Mouse (Mus musculus) liver, embryonic 14.5 days (tissue): ENCODE data around the gene Odaph. TPM values are rescaled to one million over a fixed set of nuclear protein-coding genes. Genes with fewer than 3 reads are reported as not detected.

Experiments used
- ATAC-seq: fragments of 200-750 bp; cut with Nextera tagmentation; 2 replicates; pipeline ENCODE4 v1.8.0; 2017; ENCODE audit warnings: moderate number of reproducible peaks, mild to moderate bottlenecking, moderate library complexity; ENCODE audit not compliant: insufficient read depth
- DNase-seq, 3 experiments: peaks; one replicate each; pipeline ENCODE4 v3.0.0-alpha.2; 2012 to 2013; ENCODE audit warnings: low read depth in 3 of 3, low spot score in 3 of 3
- H3K27ac ChIP-seq: fragments of 300-500 bp; sonication (generic); 2 replicates; pipeline ENCODE4 v1.5.1; 2014; ENCODE audit warnings: moderate library complexity, mild to moderate bottlenecking, control low read depth, inconsistent platforms
- H3K27me3 ChIP-seq: fragments of 300-500 bp; sonication (generic); 2 replicates; pipeline ENCODE4 v1.6.1; 2014; ENCODE audit warnings: mild to moderate bottlenecking, low read length, moderate library complexity; ENCODE audit not compliant: control insufficient read depth, insufficient read depth
- H3K36me3 ChIP-seq: fragments of 300-500 bp; sonication (generic); replicated peaks from 2 replicates; pipeline ENCODE4 v1.6.1; 2014; ENCODE audit warnings: low read depth; ENCODE audit not compliant: control insufficient read depth, insufficient read depth
- H3K4me1 ChIP-seq, 2 experiments: fragments of 200-500 bp in 1 of 2; fragments of 300-500 bp in 1 of 2; sonication (generic) in 1 of 2; replicated peaks; 2 replicates each; pipeline ENCODE4 v1.6.1; 2012 to 2014; ENCODE audit warnings: antibody characterized with exemption in 1 of 2, inconsistent platforms in 1 of 2, low read length in 1 of 2; ENCODE audit not compliant: control insufficient read depth in 2 of 2, insufficient read depth in 2 of 2
- H3K4me2 ChIP-seq: fragments of 300-500 bp; sonication (generic); 2 replicates; pipeline ENCODE4 v1.6.1; 2014; ENCODE audit warnings: low read depth, mild to moderate bottlenecking, control low read depth, moderate library complexity
- H3K4me3 ChIP-seq, 2 experiments: fragments of 200-500 bp in 1 of 2; fragments of 300-500 bp in 1 of 2; sonication (generic) in 1 of 2; 2 replicates each; pipeline ENCODE4 v1.5.1; 2012 to 2014; ENCODE audit warnings: low read depth in 2 of 2, low read length in 2 of 2, mild to moderate bottlenecking in 2 of 2, control low read depth in 1 of 2, inconsistent platforms in 1 of 2, moderate library complexity in 1 of 2; ENCODE audit not compliant: insufficient read depth in 1 of 2
- H3K9ac ChIP-seq: fragments of 300-500 bp; sonication (generic); replicated peaks from 2 replicates; pipeline ENCODE4 v1.6.1; 2014; ENCODE audit warnings: mild to moderate bottlenecking, control low read depth, moderate library complexity
- H3K9me3 ChIP-seq: fragments of 300-500 bp; sonication (generic); 2 replicates; pipeline ENCODE4 v1.6.1; 2016; ENCODE audit warnings: low read length, mixed read lengths; ENCODE audit not compliant: control insufficient read depth
- CTCF ChIP-seq: IDR thresholded peaks from 2 replicates; pipeline ENCODE4 v1.5.1; 2016; ENCODE audit warnings: antibody characterized with exemption, low read depth, control low read depth
- EP300 ChIP-seq: IDR thresholded peaks from 2 replicates; pipeline ENCODE4 v1.6.1; 2016; ENCODE audit warnings: antibody characterized with exemption, low read depth
- WGBS: fragments of 180-500 bp; shearing (Covaris S2); extraction: QIAGEN DNeasy Blood & Tissue Kit; methylation state at CpG from one replicate; pipeline ENCODE4 v1.1.7; 2014; ENCODE audit not compliant: insufficient replicate concordance; 5-methylcytosine and 5-hydroxymethylcytosine counted together
- polyA plus RNA-seq, 2 experiments: library from polyadenylated mRNA; depleted of rRNA in 1 of 2; stranded (reverse) in 1 of 2; unstranded in 1 of 2; fragments of >200 nt; fragmentation: Nextera tagmentation in 1 of 2; extraction: Ambion mirVana in 1 of 2; gene quantifications; 2 replicates each; pipeline versions ENCODE4 v1.2.1 to v1.2.3; 2012 to 2014

Gene Odaph
- polyA plus RNA-seq, 2 experiments, result not detected

- no peaks in the 10 kb centered on the region for H3K9me3 ChIP-seq
- no peak overlapping the region for H3K27ac ChIP-seq
- no peak overlapping the region for H3K9ac ChIP-seq
- no peak for TF ChIP-seq CTCF
- no peak for TF ChIP-seq EP300
- H3K4me1 ChIP-seq, result no peaks in the 10 kb centered on the region
- no peaks in the 10 kb centered on the region for H3K36me3 ChIP-seq
- WGBS, result 18% methylated on average over 2 of the region's 2 CpGs
- H3K27me3 ChIP-seq, result no peaks in the 10 kb centered on the region
- DNase-seq (no peak), ATAC-seq (no peak)
- no peak overlapping the region for H3K4me3 ChIP-seq
- H3K4me2 ChIP-seq, result no peak overlapping the region
These were observed 13.5 kb downstream of the Odaph start for GRCm38 (mm10) chr5:92000770-92001169.

GRCm38 (mm10) chr5:92003011-92003410 is 15.7 kb downstream of the Odaph start:
- no peak for TF ChIP-seq EP300
- TF ChIP-seq CTCF, result peak; percentile 63
- Histone ChIP-seq H3K27ac (no peak overlapping the region), H3K4me3 (no peak overlapping the region), H3K9ac (no peak overlapping the region), H3K27me3 (no peaks in the 10 kb centered on the region), H3K9me3 (no peaks in the 10 kb centered on the region), H3K36me3 (no peaks in the 10 kb centered on the region), H3K4me2 (no peak overlapping the region), H3K4me1 (no peaks in the 10 kb centered on the region; a peak in 1 of 4 replicates)
- DNase-seq (no peak), ATAC-seq (no peak)
- 46% methylated on average over 2 of the region's 2 CpGs for WGBS

- Histone ChIP-seq H3K4me3 (no peak overlapping the region), H3K27ac (no peak overlapping the region), H3K4me2 (no peak overlapping the region), H3K4me1 (peaks cover 0 to 3% of the 10 kb centered on the region in 2 experiments; a peak in 1 of 4 replicates), H3K36me3 (no peaks in the 10 kb centered on the region), H3K27me3 (no peaks in the 10 kb centered on the region), H3K9ac (no peak overlapping the region), H3K9me3 (no peaks in the 10 kb centered on the region)
- TF ChIP-seq EP300, result no peak; the same call in 1 of the 2 replicates
- no peak for TF ChIP-seq CTCF
- WGBS, result 14% methylated on average over 2 of the region's 2 CpGs
- DNase-seq (no peak), ATAC-seq (no peak)
These were observed 22.6 kb downstream of the Odaph start for GRCm38 (mm10) chr5:92009827-92010226.

- Histone ChIP-seq H3K27me3 (no peaks in the 10 kb centered on the region), H3K4me2 (no peak overlapping the region), H3K36me3 (no peaks in the 10 kb centered on the region), H3K4me3 (no peak overlapping the region), H3K4me1 (peaks cover 0 to 3% of the 10 kb centered on the region in 2 experiments; a peak in 1 of 4 replicates), H3K9me3 (no peaks in the 10 kb centered on the region), H3K27ac (no peak overlapping the region), H3K9ac (no peak overlapping the region)
- 51% methylated on average over 7 of the region's 7 CpGs for WGBS
- no peak for TF ChIP-seq EP300
- TF ChIP-seq CTCF, result no peak
- ATAC-seq (no peak), DNase-seq (no peak)
These were observed 24.5 kb downstream of the Odaph start for GRCm38 (mm10) chr5:92011756-92012155.

- ATAC-seq (no peak), DNase-seq (no peak)
- Histone ChIP-seq H3K9me3 (no peaks in the 10 kb centered on the region), H3K4me1 (no peaks in the 10 kb centered on the region), H3K4me2 (no peak overlapping the region), H3K9ac (no peak overlapping the region), H3K27me3 (no peaks in the 10 kb centered on the region), H3K27ac (no peak overlapping the region), H3K4me3 (no peak overlapping the region), H3K36me3 (no peaks in the 10 kb centered on the region)
- WGBS, result 17% methylated on average over 2 of the region's 2 CpGs
- TF ChIP-seq CTCF (no peak), EP300 (no peak)
These were observed 32.7 kb downstream of the Odaph start for GRCm38 (mm10) chr5:92019960-92020359.
